Mouse (Mus musculus) kidney, adult 2 months (tissue): ENCODE data around the gene Bcas3.

Experiments
- CTCF ChIP-seq: fragments of 200-500 bp; conservative IDR thresholded peaks from 2 replicates; pipeline ENCODE4 v1.5.1; 2011; ENCODE audit warnings: low read depth, mild to moderate bottlenecking, control low read depth, low read length, moderate library complexity, mixed read lengths; ENCODE audit not compliant: insufficient read depth, insufficient read length
- POLR2A ChIP-seq: fragments of 200-500 bp; IDR thresholded peaks from one replicate; pipeline ENCODE4 v1.6.1; 2011; ENCODE audit warnings: low read depth, low read length, control low read depth

DNA sequence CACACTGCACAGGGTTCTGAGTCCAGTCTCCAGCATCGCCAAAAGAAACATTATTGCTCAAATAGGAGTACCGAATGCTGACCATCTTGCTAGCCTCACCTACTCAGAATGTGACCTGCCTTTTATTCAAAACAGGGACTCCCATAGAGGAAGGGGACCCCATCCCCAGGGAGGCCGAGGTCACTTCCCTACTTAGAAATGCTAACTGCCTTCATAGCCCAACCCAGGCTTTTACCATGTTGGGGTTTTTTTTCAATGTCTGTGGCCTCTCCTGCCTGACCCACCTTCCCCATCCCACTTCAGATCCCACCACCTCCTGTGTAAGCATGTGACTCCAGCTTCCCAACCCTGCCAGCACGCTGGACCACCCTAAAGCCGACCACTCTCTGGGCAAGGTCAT lies 458.7 kb downstream of the Bcas3 start:
- no peak for TF ChIP-seq CTCF
- TF ChIP-seq POLR2A = no peak
